Mouse (Mus musculus) thymus, postnatal 0 days (tissue): ENCODE measurements around the gene Cklf. TPM values are rescaled to one million over a fixed set of nuclear protein-coding genes. Genes with fewer than 3 reads are reported as not detected.
"Not testable (repeated sequence)": the region's sequence is repeated elsewhere in the genome, so short reads cannot be mapped to it uniquely, and the experiment has no call there.

Experiments
- DNase-seq: peaks from one replicate; pipeline ENCODE4 v3.0.0-alpha.2; 2015; ENCODE audit warnings: low spot score
- polyA plus RNA-seq: library from polyadenylated mRNA; unstranded; fragments of >200 nt; fragmentation: Nextera tagmentation; extraction: Ambion mirVana; gene quantifications from 2 replicates; pipeline ENCODE4 v1.2.1, GENCODE M21; 2015

Gene Cklf
- polyA plus RNA-seq, 1 experiment from 2014 or later, result 52.6 TPM

GRCm38 (mm10) chr8:104261802-104262201, 11.1 kb downstream of the Cklf start:
- not testable (repeated sequence) for DNase-seq

GRCm38 (mm10) chr8:104264271-104264935, 13.7 kb downstream of the Cklf start:
- DNase-seq, result not testable (repeated sequence)

GRCm38 (mm10) chr8:104268368-104268767, 17.7 kb downstream of the Cklf start:
- no peak for DNase-seq

- no peak for DNase-seq
Observed at GRCm38 (mm10) chr8:104268937-104269440, 18.3 kb downstream of the Cklf start.

- DNase-seq, result not testable (repeated sequence)
Observed at GRCm38 (mm10) chr8:104293081-104293480, 42.4 kb downstream of the Cklf start, which contains the start of gene Cmtm2a. TSS of gene Cmtm2a (minus strand) at chr8:104293181.

GRCm38 (mm10) chr8:104294396-104294795, 43.7 kb downstream of the Cklf start:
- no peak for DNase-seq

- not testable (repeated sequence) for DNase-seq
Observed at GRCm38 (mm10) chr8:104301577-104301976, 50.9 kb downstream of the Cklf start.

- not testable (repeated sequence) for DNase-seq
Observed at GRCm38 (mm10) chr8:104302536-104302935, 51.9 kb downstream of the Cklf start.

- no peak for DNase-seq
Observed at GRCm38 (mm10) chr8:104304962-104305361, 54.3 kb downstream of the Cklf start.

- not testable (repeated sequence) for DNase-seq
Observed at GRCm38 (mm10) chr8:104308341-104308740, 57.7 kb downstream of the Cklf start.

GRCm38 (mm10) chr8:104309441-104310155, 58.9 kb downstream of the Cklf start, which contains the start of the genes Gm45711 and Cmtm1:
TSS of gene Gm45711 (minus strand) at chr8:104310081.
TSS of gene Cmtm1 (minus strand) at chr8:104310145.
- DNase-seq, result not testable (repeated sequence)

GRCm38 (mm10) chr8:104312023-104312422, 61.4 kb downstream of the Cklf start:
- DNase-seq, result not testable (repeated sequence)

GRCm38 (mm10) chr8:104313311-104313710, 62.6 kb downstream of the Cklf start:
- DNase-seq, result no peak

Other genes with a start within 250 kb of the Cklf start
- 7.8 and 8.3 TPM in 2 replicates for gene Cdh5, start 149.2 kb upstream of the Cklf start, polyA plus RNA-seq
- 0.28 and 0.40 TPM in 2 replicates for gene Bean1, start 80.4 kb upstream of the Cklf start, polyA plus RNA-seq
- gene Tk2, start 2.3 kb upstream of the Cklf start, polyA plus RNA-seq, result 20.4 and 24.0 TPM in 2 replicates
- not detected in 2 replicates for gene Cmtm2a, start 42.3 kb downstream of the Cklf start, polyA plus RNA-seq
- gene Gm45711, start 59.2 kb downstream of the Cklf start, polyA plus RNA-seq, result not detected in 2 replicates
- not detected in 2 replicates for gene Cmtm1, start 59.3 kb downstream of the Cklf start, polyA plus RNA-seq
- gene Gm11020, start 70.7 kb downstream of the Cklf start, polyA plus RNA-seq, result not detected in 2 replicates
- not detected in 2 replicates for gene Cmtm2b, start 71.4 kb downstream of the Cklf start, polyA plus RNA-seq
- gene Cmtm3, start 88.5 kb downstream of the Cklf start, polyA plus RNA-seq, result 31.5 and 32.3 TPM in 2 replicates
- gene Cmtm4, start 144.9 kb downstream of the Cklf start, polyA plus RNA-seq, result 0.73 and 0.86 TPM in 2 replicates
- gene Dync1li2, start 192.2 kb downstream of the Cklf start, polyA plus RNA-seq, result 23.6 and 27.0 TPM in 2 replicates